Mouse (Mus musculus): ENCODE results near the gene Mipol1. TPM values are rescaled to one million over a fixed set of nuclear protein-coding genes. Genes with fewer than 3 reads are reported as not detected.
"Not testable (repeated sequence)": the region's sequence is repeated elsewhere in the genome, so short reads cannot be mapped to it uniquely, and the experiment has no call there.

Mipol1 gene
- 1 to 10 TPM; 4.9 to 5.0 TPM for total RNA-seq (2021)

GRCm38 (mm10) chr12:57230192-57230706 lies at the start of gene Mipol1, which contains the start of gene Prps1l3:
TSS of gene Mipol1 (plus strand) at chr12:57230427.
TSS of gene Prps1l3 (plus strand) at chr12:57230412.
- peak; percentile 83 to 91 for DNase-seq (ENCODE audit: extremely low spot score in 1 of 2, low spot score in 2 of 2)

GRCm38 (mm10) chr12:57184401-57185147 lies 45.7 kb upstream of the Mipol1 start:
- intact Hi-C loops (cut with DNase I), result loop anchor here (5.0 to 10.0 kb wide), 2 partner anchors 200 to 502 kb away; no protein-coding TSS in a partner anchor
- no peak for DNase-seq (ENCODE audit: extremely low spot score in 1 of 2, low spot score in 2 of 2)

More at GRCm38 (mm10) chr12:57230192-57230706, at the start of gene Mipol1, which contains the start of gene Prps1l3:
- intact Hi-C loops (cut with DNase I), result no loop called here

- intact Hi-C loops (cut with DNase I), result loop anchor here (5.0 to 10.0 kb wide), 2 partner anchors 201 to 503 kb away; no protein-coding TSS in a partner anchor
- no peak for DNase-seq (ENCODE audit: extremely low spot score in 1 of 2, low spot score in 2 of 2)
Observed at GRCm38 (mm10) chr12:57185475-57185874, 44.8 kb upstream of the Mipol1 start.

GRCm38 (mm10) chr12:57186126-57186525 lies 44.1 kb upstream of the Mipol1 start:
- intact Hi-C loops (cut with DNase I), result loop anchor here (5.0 to 10.0 kb wide), 2 partner anchors 201 to 504 kb away; no protein-coding TSS in a partner anchor

GRCm38 (mm10) chr12:57187032-57187431 lies 43.2 kb upstream of the Mipol1 start:
- DNase-seq (ENCODE audit: extremely low spot score in 1 of 2, low spot score in 2 of 2), result no peak
- intact Hi-C loops (cut with DNase I), result loop anchor here (5.0 to 10.0 kb wide), 2 partner anchors 202 to 505 kb away; no protein-coding TSS in a partner anchor

More at GRCm38 (mm10) chr12:57186126-57186525, 44.1 kb upstream of the Mipol1 start:
- DNase-seq (ENCODE audit: extremely low spot score in 1 of 2, low spot score in 2 of 2), result no peak

GRCm38 (mm10) chr12:57194609-57195008 lies 35.6 kb upstream of the Mipol1 start:
- no peak for DNase-seq (ENCODE audit: extremely low spot score in 1 of 2, low spot score in 2 of 2)
- intact Hi-C loops (cut with DNase I), result no loop called here

GRCm38 (mm10) chr12:57196286-57196607 lies 34.0 kb upstream of the Mipol1 start:
- intact Hi-C loops (cut with DNase I), result no loop called here

GRCm38 (mm10) chr12:57196608-57197362 lies 33.4 kb upstream of the Mipol1 start:
- DNase-seq (ENCODE audit: extremely low spot score in 1 of 2, low spot score in 2 of 2), result peak in 1 of 2 experiments; percentile 34
- intact Hi-C loops (cut with DNase I), result no loop called here

More at GRCm38 (mm10) chr12:57196286-57196607, 34.0 kb upstream of the Mipol1 start:
- DNase-seq (ENCODE audit: extremely low spot score in 1 of 2, low spot score in 2 of 2), result no peak

- intact Hi-C loops (cut with DNase I), result no loop called here
- DNase-seq (ENCODE audit: extremely low spot score in 1 of 2, low spot score in 2 of 2), result no peak
Observed at GRCm38 (mm10) chr12:57197363-57198026, 32.7 kb upstream of the Mipol1 start, which contains the start of gene Slc25a21. TSS of gene Slc25a21 (minus strand) at chr12:57197472.

- intact Hi-C loops (cut with DNase I), result no loop called here
- DNase-seq (ENCODE audit: extremely low spot score in 1 of 2, low spot score in 2 of 2), result no peak
Observed at GRCm38 (mm10) chr12:57198269-57198668, 32.0 kb upstream of the Mipol1 start.

- no peak for DNase-seq (ENCODE audit: extremely low spot score in 1 of 2, low spot score in 2 of 2)
- intact Hi-C loops (cut with DNase I), result no loop called here
Observed at GRCm38 (mm10) chr12:57199427-57199826, 30.8 kb upstream of the Mipol1 start.

GRCm38 (mm10) chr12:57201901-57202300 lies 28.3 kb upstream of the Mipol1 start:
- no peak for DNase-seq (ENCODE audit: extremely low spot score in 1 of 2, low spot score in 2 of 2)
- intact Hi-C loops (cut with DNase I), result no loop called here

GRCm38 (mm10) chr12:57204276-57204851 lies 25.9 kb upstream of the Mipol1 start:
- intact Hi-C loops (cut with DNase I), result no loop called here
- DNase-seq (ENCODE audit: extremely low spot score in 1 of 2, low spot score in 2 of 2), result no peak

- peak; percentile 15 to 46 for DNase-seq (ENCODE audit: extremely low spot score in 1 of 2, low spot score in 2 of 2)
- intact Hi-C loops (cut with DNase I), result no loop called here
Observed at GRCm38 (mm10) chr12:57211353-57212311, 18.6 kb upstream of the Mipol1 start.

- DNase-seq (ENCODE audit: extremely low spot score in 1 of 2, low spot score in 2 of 2); intact Hi-C loops (cut with DNase I): not testable (repeated sequence)
Observed at GRCm38 (mm10) chr12:57212463-57212862, 17.8 kb upstream of the Mipol1 start.

- intact Hi-C loops (cut with DNase I), result no loop called here
- no peak for DNase-seq (ENCODE audit: extremely low spot score in 1 of 2, low spot score in 2 of 2)
Observed at GRCm38 (mm10) chr12:57226411-57226810, 3.8 kb upstream of the Mipol1 start.

GRCm38 (mm10) chr12:57227776-57228175 lies 2.5 kb upstream of the Mipol1 start:
- DNase-seq (ENCODE audit: extremely low spot score in 1 of 2, low spot score in 2 of 2), result no peak

More at GRCm38 (mm10) chr12:57227776-57228175, 2.5 kb upstream of the Mipol1 start:
- intact Hi-C loops (cut with DNase I), result no loop called here

All from left cerebral cortex, postnatal 10 days (tissue).